Mouse (Mus musculus) G1E-ER4 (cell line): ENCODE measurements around the gene Cish. TPM values are rescaled to one million over a fixed set of nuclear protein-coding genes. Genes with fewer than 3 reads are reported as not detected.
A peak's percentile ranks its signal among the peaks of the same experiment; 100 is the strongest.

Source experiments
- GATA1 ChIP-seq: IDR thresholded peaks from one replicate; pipeline ENCODE4 v1.8.0; 2012; ENCODE audit warnings: low read length, inconsistent platforms
- polyA plus RNA-seq: library from polyadenylated mRNA; stranded (reverse); fragments of >175 nt; gene quantifications from 2 replicates; pipeline ENCODE4 v1.2.3, GENCODE M21; 2012

Gene Cish
- polyA plus RNA-seq, 1 experiment, result 121 TPM

GRCm38 (mm10) chr9:107287294-107287693, 8.5 kb upstream of the Cish start:
- no peak for TF ChIP-seq GATA1

GRCm38 (mm10) chr9:107288105-107288650, 7.6 kb upstream of the Cish start:
- no peak for TF ChIP-seq GATA1

- no peak for TF ChIP-seq GATA1
Measured at GRCm38 (mm10) chr9:107288711-107289110, 7.1 kb upstream of the Cish start.

DNA sequence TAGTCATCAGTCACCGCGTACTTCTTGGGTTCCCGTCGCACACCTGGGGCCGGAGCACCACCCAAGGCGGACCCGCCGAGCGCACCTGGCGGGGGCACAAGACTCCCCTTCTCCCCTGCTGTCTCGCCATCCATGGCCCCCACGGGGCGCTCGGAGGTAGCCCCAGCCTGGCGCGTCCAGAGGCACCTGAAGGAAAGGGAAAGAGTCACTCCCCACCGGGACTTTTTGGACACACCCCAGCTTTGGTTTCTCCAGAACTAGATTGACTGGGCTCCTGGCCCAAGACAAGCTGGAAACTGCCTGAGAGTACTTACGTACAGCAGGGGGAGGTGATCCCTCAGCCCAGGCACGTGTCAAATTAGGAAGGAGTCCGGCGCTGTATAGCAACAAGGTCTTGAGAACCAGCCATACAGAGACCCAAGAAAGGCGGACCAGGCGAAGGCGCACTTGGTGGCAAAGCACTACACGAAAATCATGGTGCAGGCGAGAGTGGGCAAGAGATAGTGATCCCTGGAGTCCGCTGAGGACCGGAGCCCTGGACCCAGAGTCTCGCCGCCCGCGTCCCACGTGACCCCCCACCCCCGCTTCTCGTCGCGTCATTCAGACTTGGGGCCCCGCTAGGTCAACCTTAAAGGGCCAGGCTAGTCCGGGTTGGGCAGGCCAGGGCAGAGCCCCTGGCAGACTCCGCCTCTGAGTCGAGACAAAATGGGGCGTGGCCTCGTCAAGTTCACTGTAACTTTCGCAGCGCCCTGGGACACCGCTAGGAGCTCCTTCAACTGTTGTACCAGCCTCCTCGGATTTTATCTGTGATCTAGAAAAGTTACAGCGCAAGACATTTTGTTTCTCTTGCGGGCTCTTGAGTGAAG, 6.4 kb upstream of the Cish start, which contains the start of gene Mapkapk3:
TSS of gene Mapkapk3 (minus strand) at position 667 of the 866 bp plus-strand sequence.
- TF ChIP-seq GATA1, result no peak

- TF ChIP-seq GATA1, result no peak
Measured at GRCm38 (mm10) chr9:107290897-107291296, 4.9 kb upstream of the Cish start.

GRCm38 (mm10) chr9:107294249-107294648, 1.6 kb upstream of the Cish start:
- TF ChIP-seq GATA1, result no peak

GRCm38 (mm10) chr9:107295616-107296015, 210 bp upstream of the Cish start:
- TF ChIP-seq GATA1, result peak; percentile 55

- TF ChIP-seq GATA1, result no peak
Measured at GRCm38 (mm10) chr9:107296041-107296440, 215 bp downstream of the Cish start.

DNA sequence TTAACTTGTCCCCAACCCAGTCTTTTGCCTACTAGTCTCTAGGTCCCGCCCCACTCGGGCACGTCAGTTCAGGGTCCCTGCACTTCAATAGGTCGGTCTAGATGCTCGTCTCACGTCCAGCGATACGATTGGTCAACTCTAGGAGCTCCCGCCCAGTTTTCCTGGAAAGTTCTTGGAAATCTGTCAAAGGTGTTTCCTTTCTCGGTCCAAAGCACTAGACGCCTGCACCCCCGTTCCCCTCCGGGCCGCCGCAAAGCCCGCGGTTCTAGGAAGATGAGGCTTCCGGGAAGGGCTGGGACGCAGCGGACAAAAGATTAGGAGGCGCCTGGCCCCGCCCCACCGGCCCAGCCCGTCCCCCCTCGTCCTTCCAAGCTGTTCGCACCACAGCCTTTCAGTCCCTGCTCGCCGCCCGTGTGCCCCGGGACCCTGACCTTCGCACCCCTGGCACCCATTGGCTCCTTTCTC, 707 bp downstream of the Cish start:
- no peak for TF ChIP-seq GATA1

DNA sequence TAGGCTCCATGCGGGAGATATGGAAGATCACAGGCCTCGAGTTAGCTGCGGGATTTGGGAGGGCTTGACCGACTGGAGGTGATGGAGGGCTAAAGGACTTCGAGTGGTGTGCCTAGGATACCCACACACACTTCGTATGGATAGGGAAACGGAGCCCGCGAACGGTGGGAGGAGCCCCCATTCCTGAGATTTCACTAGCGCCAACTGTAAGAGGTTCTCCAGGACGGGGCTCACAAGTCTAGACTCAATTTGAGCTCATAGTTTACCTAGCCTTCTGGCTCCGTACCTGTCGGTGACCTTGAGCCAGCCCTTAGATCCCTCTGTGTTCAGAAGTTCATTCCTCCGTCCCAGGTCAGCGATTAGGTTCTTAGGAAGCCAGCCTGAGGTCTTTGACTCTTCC, 1.2 kb downstream of the Cish start:
- TF ChIP-seq GATA1, result no peak

DNA sequence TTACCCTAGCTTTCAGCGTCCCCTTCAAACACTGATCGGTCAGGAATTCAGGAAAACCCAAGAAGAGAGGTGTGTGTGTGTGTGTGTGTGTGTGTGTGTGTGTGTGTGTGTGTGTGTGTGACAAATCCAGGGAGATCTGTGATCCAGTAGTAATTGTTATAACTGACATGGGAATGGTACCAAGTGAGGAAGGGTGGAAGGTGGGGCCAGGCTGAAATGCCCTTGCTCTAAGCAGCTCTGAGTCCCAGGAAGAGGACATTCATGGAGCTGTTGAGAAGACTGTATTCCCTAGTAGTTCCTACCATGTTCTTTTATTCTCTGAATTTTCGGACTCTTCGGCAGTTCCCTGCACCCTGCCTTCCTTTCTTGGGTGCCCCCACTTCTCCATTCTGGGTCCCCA, 1.8 kb downstream of the Cish start:
- no peak for TF ChIP-seq GATA1

DNA sequence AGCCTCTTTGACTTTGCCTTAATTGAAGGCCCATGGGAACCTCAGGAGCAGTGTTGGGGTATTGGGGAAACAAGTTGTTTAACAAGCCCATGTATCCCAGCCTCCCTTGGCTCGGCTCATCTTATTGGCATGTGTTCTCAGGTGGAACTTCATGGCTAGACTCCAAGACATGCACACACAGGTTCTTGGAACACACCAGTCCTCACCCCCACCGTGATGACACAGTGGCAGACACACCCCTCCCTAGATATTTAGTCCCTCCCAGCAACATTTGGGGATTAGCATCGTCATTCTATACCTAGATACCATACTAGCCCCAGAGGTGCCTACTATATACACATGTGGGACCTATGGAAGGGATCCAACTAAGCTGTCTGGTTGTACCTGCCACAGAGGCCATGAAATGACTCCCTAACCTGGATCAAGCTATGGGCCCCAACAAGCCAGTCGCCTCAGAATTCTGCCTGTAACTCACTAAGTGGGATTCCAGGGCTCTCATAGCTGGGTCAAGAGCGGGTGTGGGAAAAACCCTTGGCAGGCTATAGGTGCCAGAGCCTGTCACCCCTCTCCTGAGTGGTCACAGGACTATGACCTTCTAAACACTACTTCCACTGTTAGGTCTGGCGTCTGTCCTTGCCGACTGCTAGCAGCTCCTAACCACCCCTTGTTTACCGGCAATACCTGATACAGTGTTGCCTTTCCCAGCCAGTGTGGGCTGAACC, 2.4 kb downstream of the Cish start:
- no peak for TF ChIP-seq GATA1

- no peak for TF ChIP-seq GATA1
Measured at GRCm38 (mm10) chr9:107298876-107299275, 3.0 kb downstream of the Cish start.

DNA sequence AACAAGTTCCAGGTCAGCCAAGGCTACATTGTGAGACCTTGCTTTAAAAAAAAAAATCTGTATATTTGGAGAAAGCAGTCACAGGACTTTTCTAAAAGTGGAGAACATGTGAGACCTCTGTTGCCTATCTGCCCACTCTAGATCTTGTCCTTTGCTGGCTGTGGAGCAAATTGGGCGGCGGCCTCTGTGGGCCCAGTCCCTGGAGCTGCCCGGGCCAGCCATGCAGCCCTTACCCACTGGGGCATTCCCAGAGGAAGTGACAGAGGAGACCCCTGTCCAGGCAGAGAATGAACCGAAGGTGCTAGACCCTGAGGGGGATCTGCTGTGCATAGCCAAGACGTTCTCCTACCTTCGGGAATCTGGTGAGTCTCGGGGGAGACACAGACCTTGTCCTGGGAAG, 4.0 kb downstream of the Cish start:
- TF ChIP-seq GATA1, result no peak

- no peak for TF ChIP-seq GATA1
Measured at GRCm38 (mm10) chr9:107300224-107300973, 4.6 kb downstream of the Cish start.

DNA sequence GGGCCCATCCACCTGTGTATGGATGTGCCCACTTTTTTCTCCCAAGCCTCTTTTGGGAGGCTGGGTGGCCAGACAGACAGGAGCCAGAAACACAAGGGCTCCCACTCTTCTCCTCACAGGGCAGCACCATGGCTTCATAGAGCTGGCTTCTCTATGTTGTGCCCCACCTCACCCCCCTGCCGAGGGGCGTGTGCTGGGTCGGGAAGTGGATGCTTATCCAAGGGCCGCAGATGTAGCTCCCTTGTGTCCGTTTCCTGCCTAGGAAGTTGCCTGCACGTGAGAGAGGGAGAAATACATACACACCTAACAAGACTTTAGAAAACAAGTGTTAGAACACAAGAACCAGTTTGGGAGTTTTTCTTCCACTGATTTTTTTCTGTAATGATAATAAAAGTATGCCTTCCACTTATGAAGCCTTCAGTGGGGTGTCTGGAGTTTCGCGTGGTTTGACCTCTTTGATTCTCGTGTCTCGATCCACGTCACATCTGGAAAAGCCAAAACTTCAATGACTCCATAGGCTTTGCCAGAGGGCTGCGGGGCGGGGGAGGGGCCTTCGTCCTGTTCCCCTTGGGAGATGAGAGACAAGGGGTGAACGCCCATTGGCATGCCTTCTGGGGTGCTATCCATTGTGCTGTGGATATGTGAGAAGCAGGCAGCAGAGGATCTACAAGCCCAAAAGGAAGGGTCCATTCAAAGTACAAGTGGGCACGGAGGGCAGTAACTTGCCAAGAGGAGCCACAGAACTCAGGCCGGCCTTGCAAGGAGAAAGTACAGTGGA, 5.9 kb downstream of the Cish start:
- no peak for TF ChIP-seq GATA1
